Mouse (Mus musculus) embryonic facial prominence, embryonic 11.5 days (tissue): ENCODE data around the gene Tmem182. TPM values are rescaled to one million over a fixed set of nuclear protein-coding genes. Genes with fewer than 3 reads are reported as not detected.

ENCODE experiments used
- ATAC-seq: fragments of 200-750 bp; cut with Nextera tagmentation; replicated peaks from 2 replicates; pipeline ENCODE4 v1.8.0; 2017; ENCODE audit warnings: low read depth; ENCODE audit not compliant: insufficient number of reproducible peaks, low FRiP score, low TSS enrichment
- DNase-seq: peaks from one replicate; pipeline ENCODE4 v3.0.0-alpha.2; 2015; ENCODE audit warnings: low spot score
- H3K27ac ChIP-seq: fragments of 300-500 bp; sonication (generic); replicated peaks from 2 replicates; pipeline ENCODE4 v1.5.1; 2014; ENCODE audit warnings: mild to moderate bottlenecking, low read depth, low read length, control low read depth
- H3K27me3 ChIP-seq: fragments of 300-500 bp; sonication (generic); 2 replicates; pipeline ENCODE4 v1.6.1; 2014; ENCODE audit warnings: mild to moderate bottlenecking, low read length, moderate library complexity, mixed read lengths; ENCODE audit not compliant: control insufficient read depth, insufficient read depth
- H3K36me3 ChIP-seq: fragments of 300-500 bp; sonication (generic); replicated peaks from 2 replicates; pipeline ENCODE4 v1.6.1; 2014; ENCODE audit warnings: low read depth, mild to moderate bottlenecking, low read length, moderate library complexity, mixed read lengths; ENCODE audit not compliant: control insufficient read depth, insufficient read depth
- H3K4me1 ChIP-seq: fragments of 300-500 bp; sonication (generic); 2 replicates; pipeline ENCODE4 v1.6.1; 2014; ENCODE audit warnings: low read length, mixed read lengths; ENCODE audit not compliant: control insufficient read depth, insufficient read depth
- H3K4me2 ChIP-seq: fragments of 300-500 bp; sonication (generic); 2 replicates; pipeline ENCODE4 v1.6.1; 2014; ENCODE audit warnings: low read depth, mild to moderate bottlenecking, control low read depth, low read length, moderate library complexity
- H3K4me3 ChIP-seq: fragments of 300-500 bp; sonication (generic); 2 replicates; pipeline ENCODE4 v1.5.1; 2014; ENCODE audit warnings: low read depth, low read length, control low read depth
- H3K9ac ChIP-seq: fragments of 300-500 bp; sonication (generic); replicated peaks from 2 replicates; pipeline ENCODE4 v1.6.1; 2014; ENCODE audit warnings: mild to moderate bottlenecking, control low read depth, low read length
- H3K9me3 ChIP-seq: fragments of 300-500 bp; sonication (generic); replicated peaks from 2 replicates; pipeline ENCODE4 v1.6.1; 2016; ENCODE audit warnings: mild to moderate bottlenecking, low read length, inconsistent platforms, mixed read lengths; ENCODE audit not compliant: control insufficient read depth
- WGBS: fragments of 180-500 bp; shearing (Covaris S2); extraction: QIAGEN DNeasy Blood & Tissue Kit; methylation state at CpG from one replicate; pipeline ENCODE4 v1.1.7; 2014; 5-methylcytosine and 5-hydroxymethylcytosine counted together
- polyA plus RNA-seq: library from polyadenylated mRNA; unstranded; fragments of >200 nt; fragmentation: Nextera tagmentation; extraction: Ambion mirVana; gene quantifications from 2 replicates; pipeline ENCODE4 v1.2.1, GENCODE M21; 2014

Gene Tmem182
- polyA plus RNA-seq, 1 experiment from 2014 or later = 0.36 TPM

GRCm38 (mm10) chr1:40830712-40831507, 25.5 kb downstream of the Tmem182 start:
- WGBS = 86% methylated on average over 4 of the region's 4 CpGs
- Histone ChIP-seq H3K4me2 (no peak overlapping the region), H3K4me3 (no peak overlapping the region), H3K27ac (no peak overlapping the region), H3K27me3 (no peaks in the 10 kb centered on the region), H3K9me3 (no peaks in the 10 kb centered on the region), H3K36me3 (no peaks in the 10 kb centered on the region), H3K4me1 (no peaks in the 10 kb centered on the region), H3K9ac (no peak overlapping the region)
- ATAC-seq = no peak
- DNase-seq = no peak

- no peak for DNase-seq
- no peaks in the 10 kb centered on the region for H3K27me3 ChIP-seq
- H3K36me3 ChIP-seq = no peaks in the 10 kb centered on the region
- H3K9ac ChIP-seq = no peak overlapping the region
- no peaks in the 10 kb centered on the region for H3K9me3 ChIP-seq
- H3K4me3 ChIP-seq = no peak overlapping the region
- no peak for ATAC-seq
- no peak overlapping the region for H3K4me2 ChIP-seq
- no peak overlapping the region for H3K27ac ChIP-seq
- WGBS = 89% methylated on average over 4 of the region's 4 CpGs
- no peaks in the 10 kb centered on the region for H3K4me1 ChIP-seq
Observed at GRCm38 (mm10) chr1:40835468-40835867, 30.1 kb downstream of the Tmem182 start.

GRCm38 (mm10) chr1:40840605-40841004, 35.2 kb downstream of the Tmem182 start:
- Histone ChIP-seq H3K4me3 (no peak overlapping the region), H3K4me1 (no peaks in the 10 kb centered on the region), H3K9me3 (no peaks in the 10 kb centered on the region), H3K27me3 (no peaks in the 10 kb centered on the region), H3K9ac (no peak overlapping the region), H3K4me2 (no peak overlapping the region), H3K27ac (no peak overlapping the region), H3K36me3 (no peaks in the 10 kb centered on the region)
- ATAC-seq = no peak
- no peak for DNase-seq
- WGBS = 82% methylated on average over 8 of the region's 8 CpGs

GRCm38 (mm10) chr1:40841032-40841761, 35.8 kb downstream of the Tmem182 start:
- 75% methylated on average over 5 of the region's 5 CpGs for WGBS
- no peaks in the 10 kb centered on the region for H3K36me3 ChIP-seq

GRCm38 (mm10) chr1:40844616-40845015, 39.2 kb downstream of the Tmem182 start:
- H3K27ac ChIP-seq = no peak overlapping the region
- H3K9me3 ChIP-seq = no peaks in the 10 kb centered on the region
- H3K27me3 ChIP-seq = no peaks in the 10 kb centered on the region
- no peak overlapping the region for H3K4me3 ChIP-seq
- ATAC-seq (no peak), DNase-seq (peak; percentile 77)
- H3K4me1 ChIP-seq = no peaks in the 10 kb centered on the region
- no peaks in the 10 kb centered on the region for H3K36me3 ChIP-seq
- no peak overlapping the region for H3K4me2 ChIP-seq
- no peak overlapping the region for H3K9ac ChIP-seq

More at GRCm38 (mm10) chr1:40841032-40841761, 35.8 kb downstream of the Tmem182 start:
- H3K9me3 ChIP-seq = no peaks in the 10 kb centered on the region
- H3K27ac ChIP-seq = no peak overlapping the region
- H3K4me2 ChIP-seq = no peak overlapping the region
- H3K27me3 ChIP-seq = no peaks in the 10 kb centered on the region
- ATAC-seq (no peak), DNase-seq (no peak)
- no peaks in the 10 kb centered on the region for H3K4me1 ChIP-seq
- no peak overlapping the region for H3K9ac ChIP-seq
- no peak overlapping the region for H3K4me3 ChIP-seq

- no peak for ATAC-seq
Observed at GRCm38 (mm10) chr1:40847196-40847938, 42.0 kb downstream of the Tmem182 start.

GRCm38 (mm10) chr1:40851286-40851685, 45.9 kb downstream of the Tmem182 start:
- H3K4me1 ChIP-seq = no peaks in the 10 kb centered on the region
- no peak overlapping the region for H3K27ac ChIP-seq
- no peaks in the 10 kb centered on the region for H3K9me3 ChIP-seq
- no peaks in the 10 kb centered on the region for H3K27me3 ChIP-seq
- no peak overlapping the region for H3K4me2 ChIP-seq
- no peak overlapping the region for H3K4me3 ChIP-seq
- ATAC-seq (no peak), DNase-seq (no peak)
- H3K9ac ChIP-seq = no peak overlapping the region
- no peaks in the 10 kb centered on the region for H3K36me3 ChIP-seq

More at GRCm38 (mm10) chr1:40847196-40847938, 42.0 kb downstream of the Tmem182 start:
- DNase-seq = no peak
- Histone ChIP-seq H3K36me3 (no peaks in the 10 kb centered on the region), H3K9me3 (no peaks in the 10 kb centered on the region), H3K4me2 (no peak overlapping the region), H3K4me3 (no peak overlapping the region), H3K27me3 (no peaks in the 10 kb centered on the region), H3K4me1 (no peaks in the 10 kb centered on the region), H3K9ac (no peak overlapping the region), H3K27ac (no peak overlapping the region)
- 61% methylated on average over 2 of the region's 2 CpGs for WGBS
